Mouse (Mus musculus) MEL (cell line): Measurements from ENCODE around the gene Gm10295. TPM values are rescaled to one million over a fixed set of nuclear protein-coding genes. Genes with fewer than 3 reads are reported as not detected.

Source experiments
- DNase-seq: peaks from one replicate; pipeline ENCODE4 v3.0.0; 2011; ENCODE audit warnings: low read depth, low spot score
- H3K27ac ChIP-seq: 2 replicates; pipeline ENCODE4 v1.5.1; 2012; ENCODE audit warnings: low read depth, mild to moderate bottlenecking, control low read depth, low read length, moderate library complexity; ENCODE audit not compliant: control insufficient read depth
- H3K27me3 ChIP-seq, 2 experiments: fragments of 150-350 bp in 1 of 2; sonication (generic) in 1 of 2; 2 replicates each; pipeline ENCODE4 v1.6.1; 2012; ENCODE audit warnings: low read length in 2 of 2, mild to moderate bottlenecking in 2 of 2, improper control_type of control experiment in 1 of 2, moderate library complexity in 1 of 2; ENCODE audit not compliant: insufficient read depth in 2 of 2, control insufficient read depth in 1 of 2
- H3K36me3 ChIP-seq, 2 experiments: 2 replicates each; pipeline ENCODE4 v1.6.1; 2012 to 2014; ENCODE audit warnings: low read length in 2 of 2, improper control_type of control experiment in 1 of 2, inconsistent platforms in 1 of 2, mild to moderate bottlenecking in 1 of 2; ENCODE audit not compliant: insufficient read depth in 2 of 2, control insufficient read depth in 1 of 2
- H3K4me1 ChIP-seq, 2 experiments: fragments of 150-350 bp in 1 of 2; sonication (generic) in 1 of 2; 2 replicates each; pipeline ENCODE4 v1.6.1; 2012; ENCODE audit warnings: low read length in 2 of 2, improper control_type of control experiment in 1 of 2, mild to moderate bottlenecking in 1 of 2; ENCODE audit not compliant: insufficient read depth in 2 of 2, control insufficient read depth in 1 of 2
- H3K4me3 ChIP-seq, 2 experiments: fragments of 150-350 bp in 1 of 2; sonication (generic) in 1 of 2; 2 replicates each; pipeline ENCODE4 v1.5.1; 2012; ENCODE audit warnings: low read depth in 2 of 2, low read length in 2 of 2, mild to moderate bottlenecking in 2 of 2, moderate library complexity in 2 of 2, control low read depth in 1 of 2, improper control_type of control experiment in 1 of 2; ENCODE audit not compliant: control insufficient read depth in 1 of 2, insufficient read depth in 1 of 2
- H3K79me2 ChIP-seq: 2 replicates; pipeline ENCODE4 v1.6.1; 2012; ENCODE audit warnings: mild to moderate bottlenecking, low read length, moderate library complexity; ENCODE audit not compliant: control insufficient read depth, poor library complexity, insufficient read depth
- H3K9ac ChIP-seq: 2 replicates; pipeline ENCODE4 v1.6.1; 2012; ENCODE audit warnings: low read depth, mild to moderate bottlenecking, control low read depth, low read length, moderate library complexity; ENCODE audit not compliant: control insufficient read depth, poor library complexity, severe bottlenecking
- H3K9me3 ChIP-seq: fragments of 150-350 bp; sonication (generic); replicated peaks from 2 replicates; pipeline ENCODE4 v1.6.1; 2012; ENCODE audit warnings: mild to moderate bottlenecking, low read length, improper control_type of control experiment, moderate library complexity; ENCODE audit not compliant: insufficient read depth
- CHD2 ChIP-seq: IDR thresholded peaks from 2 replicates; pipeline ENCODE4 v1.6.1; 2011; ENCODE audit warnings: low read length, improper control_type of control experiment
- CTCF ChIP-seq, 3 experiments: IDR thresholded peaks in 2 of 3; conservative IDR thresholded peaks in 1 of 3; 2 replicates each; pipeline ENCODE4 v1.5.1; 2011 to 2012; ENCODE audit warnings: low read length in 3 of 3, low read depth in 2 of 3, mild to moderate bottlenecking in 2 of 3, improper control_type of control experiment in 1 of 3, inconsistent platforms in 1 of 3, mixed read lengths in 1 of 3, moderate library complexity in 1 of 3; ENCODE audit not compliant: control insufficient read depth in 1 of 3, insufficient read depth in 1 of 3, poor library complexity in 1 of 3, severe bottlenecking in 1 of 3
- E2F4 ChIP-seq: IDR thresholded peaks from 2 replicates; pipeline ENCODE4 v1.6.1; 2011; ENCODE audit warnings: low read depth, low read length, improper control_type of control experiment, borderline replicate concordance
- ELF1 ChIP-seq: IDR thresholded peaks from 2 replicates; pipeline ENCODE4 v1.6.1; 2014; ENCODE audit warnings: low read depth, mild to moderate bottlenecking, inconsistent platforms, low read length, improper control_type of control experiment, moderate library complexity
- ETS1 ChIP-seq: IDR thresholded peaks from 2 replicates; pipeline ENCODE4 v1.6.1; 2012; ENCODE audit warnings: low read depth, mild to moderate bottlenecking, inconsistent platforms, low read length, improper control_type of control experiment, moderate library complexity
- GABPA ChIP-seq: IDR thresholded peaks from 2 replicates; pipeline ENCODE4 v1.6.1; 2012; ENCODE audit warnings: low read depth, mild to moderate bottlenecking, inconsistent platforms, low read length, improper control_type of control experiment, moderate library complexity
- GATA1 ChIP-seq: IDR thresholded peaks from 2 replicates; pipeline ENCODE4 v1.6.1; 2011; ENCODE audit warnings: low read depth, low read length, improper control_type of control experiment
- HCFC1 ChIP-seq: IDR thresholded peaks from 2 replicates; pipeline ENCODE4 v1.6.1; 2012; ENCODE audit warnings: low read depth, mild to moderate bottlenecking, inconsistent platforms, low read length, improper control_type of control experiment, moderate library complexity
- KAT2A ChIP-seq: conservative IDR thresholded peaks from 2 replicates; pipeline ENCODE4 v1.6.1; 2012; ENCODE audit warnings: low read depth, low read length, improper control_type of control experiment, inconsistent platforms
- MAFK ChIP-seq: IDR thresholded peaks from 2 replicates; pipeline ENCODE4 v1.6.1; 2011; ENCODE audit warnings: low read depth, mild to moderate bottlenecking, low read length, improper control_type of control experiment, borderline replicate concordance
- MAX ChIP-seq: IDR thresholded peaks from 2 replicates; pipeline ENCODE4 v1.6.1; 2011; ENCODE audit warnings: low read length, improper control_type of control experiment
- MEF2A ChIP-seq: IDR thresholded peaks from 2 replicates; pipeline ENCODE4 v1.6.1; 2014; ENCODE audit warnings: low read depth, mild to moderate bottlenecking, inconsistent platforms, low read length, improper control_type of control experiment; ENCODE audit not compliant: poor library complexity, insufficient replicate concordance, severe bottlenecking; ENCODE audit errors: extremely low read depth
- POLR2AphosphoS2 ChIP-seq: IDR thresholded peaks from 2 replicates; pipeline ENCODE4 v1.6.1; 2011; ENCODE audit warnings: low read length, improper control_type of control experiment
- POLR2AphosphoS5 ChIP-seq: IDR thresholded peaks from 2 replicates; pipeline ENCODE4 v1.6.1; 2012; ENCODE audit warnings: low read depth, borderline replicate concordance, mild to moderate bottlenecking, inconsistent platforms, low read length, moderate library complexity, mixed read lengths
- RAD21 ChIP-seq: IDR thresholded peaks from 2 replicates; pipeline ENCODE4 v1.6.1; 2011; ENCODE audit warnings: mild to moderate bottlenecking, low read depth, low read length, improper control_type of control experiment
- SMC3 ChIP-seq: IDR thresholded peaks from 2 replicates; pipeline ENCODE4 v1.6.1; 2011; ENCODE audit warnings: low read depth, low read length, improper control_type of control experiment
- TAL1 ChIP-seq: IDR thresholded peaks from 2 replicates; pipeline ENCODE4 v1.6.1; 2012; ENCODE audit warnings: mild to moderate bottlenecking, inconsistent platforms, low read length, moderate library complexity, mixed read lengths
- TBP ChIP-seq: IDR thresholded peaks from 2 replicates; pipeline ENCODE4 v1.8.0; 2011; ENCODE audit warnings: low read depth, low read length, improper control_type of control experiment
- UBTF ChIP-seq: IDR thresholded peaks from 2 replicates; pipeline ENCODE4 v1.6.1; 2012; ENCODE audit warnings: low read depth, mild to moderate bottlenecking, inconsistent platforms, low read length, improper control_type of control experiment, moderate library complexity, borderline replicate concordance; ENCODE audit not compliant: insufficient read depth
- USF1 ChIP-seq: IDR thresholded peaks from 2 replicates; pipeline ENCODE4 v1.6.1; 2014; ENCODE audit warnings: low read depth, mild to moderate bottlenecking, inconsistent platforms, low read length, improper control_type of control experiment, moderate library complexity
- ZC3H11A ChIP-seq: IDR thresholded peaks from 2 replicates; pipeline ENCODE4 v1.6.1; 2012; ENCODE audit warnings: low read depth, mild to moderate bottlenecking, inconsistent platforms, low read length, improper control_type of control experiment
- ZKSCAN1 ChIP-seq: IDR thresholded peaks from 2 replicates; pipeline ENCODE4 v1.6.1; 2012; ENCODE audit warnings: low read depth, mild to moderate bottlenecking, inconsistent platforms, low read length, improper control_type of control experiment, moderate library complexity
- ZNF384 ChIP-seq: IDR thresholded peaks from 2 replicates; pipeline ENCODE4 v1.6.1; 2012; ENCODE audit warnings: low read depth, mild to moderate bottlenecking, inconsistent platforms, low read length, improper control_type of control experiment
- polyA plus RNA-seq, 2 experiments: library from polyadenylated mRNA; stranded (reverse) in 1 of 2; unstranded in 1 of 2; fragments of >175 nt in 1 of 2; fragments of >200 nt in 1 of 2; gene quantifications; 2 replicates each; pipeline versions ENCODE4 v1.2.1 to v1.2.4; 2012; ENCODE audit warnings: low replicate concordance in 2 of 2, low read depth in 1 of 2; ENCODE audit not compliant: insufficient read length in 2 of 2, insufficient read depth in 1 of 2, missing spikeins in 1 of 2
- total RNA-seq: library from RNA; depleted of rRNA; stranded (reverse); fragments of 300-350 nt; gene quantifications from 2 replicates; pipeline ENCODE4 v1.2.3, GENCODE M21; 2012

Gm10295 gene
- total and polyA plus RNA-seq, 3 experiments, result not detected

DNA sequence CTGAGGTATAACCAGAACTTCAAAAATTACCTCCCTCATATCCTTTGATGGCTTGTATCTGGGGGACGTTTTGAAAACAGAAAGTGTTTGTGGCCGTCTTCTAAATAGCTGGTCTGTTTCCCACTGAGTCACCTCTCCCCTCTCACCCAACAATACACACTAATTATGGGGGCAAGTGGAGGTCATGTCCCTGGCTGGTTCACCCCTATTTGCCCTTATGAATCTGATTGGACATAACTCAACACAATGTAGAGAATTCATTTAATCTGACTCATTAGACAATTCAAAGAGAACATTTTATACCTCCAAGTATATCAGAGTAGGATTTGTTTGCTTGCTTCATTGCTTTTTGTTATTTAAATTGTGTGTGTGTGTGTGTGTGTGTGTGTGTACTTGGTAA, 20.6 kb upstream of the Gm10295 start:
- Histone ChIP-seq H3K9ac (no peak overlapping the region), H3K79me2 (no peaks in the 10 kb centered on the region), H3K4me1 (no peaks in the 10 kb centered on the region), H3K9me3 (no peaks in the 10 kb centered on the region), H3K4me3 (no peak overlapping the region), H3K27ac (no peak overlapping the region), H3K27me3 (no peaks in the 10 kb centered on the region), H3K36me3 (no peaks in the 10 kb centered on the region)
- TF ChIP-seq MAFK (no peak), ZNF384 (no peak), GABPA (no peak), TAL1 (no peak), MEF2A (no peak), RAD21 (no peak)
- no peak for DNase-seq

DNA sequence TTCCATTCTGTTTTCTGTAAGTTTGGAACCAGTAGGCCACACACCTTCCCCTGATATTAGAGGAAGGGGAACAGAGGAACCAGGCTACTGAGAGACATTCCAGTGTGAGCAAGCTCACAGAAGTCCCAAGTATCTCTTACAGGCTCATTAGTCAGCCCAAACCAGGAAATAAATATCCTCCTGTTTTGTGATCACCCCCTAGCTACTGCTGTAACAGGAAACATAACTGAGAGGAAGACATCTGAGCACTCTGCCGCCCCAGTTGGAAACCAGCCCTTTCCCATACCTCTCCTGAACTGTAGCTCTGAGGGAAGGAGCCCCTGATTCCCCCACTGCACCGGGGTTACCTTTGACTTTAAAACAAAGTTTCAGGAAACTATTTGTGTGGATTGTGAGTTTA, 19.5 kb upstream of the Gm10295 start:
- Histone ChIP-seq H3K9me3 (no peaks in the 10 kb centered on the region), H3K4me3 (no peak overlapping the region), H3K9ac (no peak overlapping the region), H3K27ac (no peak overlapping the region), H3K4me1 (no peaks in the 10 kb centered on the region), H3K36me3 (no peaks in the 10 kb centered on the region), H3K79me2 (no peaks in the 10 kb centered on the region), H3K27me3 (no peaks in the 10 kb centered on the region)
- TF ChIP-seq GABPA, result no peak
- TF ChIP-seq POLR2AphosphoS2, result no peak
- no peak for TF ChIP-seq ZKSCAN1
- TF ChIP-seq UBTF, result no peak
- no peak for TF ChIP-seq CHD2
- no peak for TF ChIP-seq SMC3
- no peak for TF ChIP-seq MAX
- no peak for TF ChIP-seq ELF1
- no peak for TF ChIP-seq POLR2AphosphoS5
- no peak for TF ChIP-seq CTCF (IDR thresholded peaks at IDR 0.05 in 2 of 3, conservative IDR thresholded peaks at IDR 0.05 in 1 of 3; ENCODE audit: control insufficient read depth in 1 of 3, insufficient read depth in 1 of 3, low read depth in 2 of 3, low read length in 3 of 3, poor library complexity in 1 of 3, severe bottlenecking in 1 of 3)
- TF ChIP-seq ZNF384, result no peak
- TF ChIP-seq ZC3H11A, result no peak
- no peak for DNase-seq

GRCm38 (mm10) chr7:71370128-71370527, 18.8 kb upstream of the Gm10295 start:
- Histone ChIP-seq H3K9ac (no peak overlapping the region), H3K9me3 (no peaks in the 10 kb centered on the region), H3K36me3 (no peaks in the 10 kb centered on the region), H3K4me3 (no peak overlapping the region), H3K27me3 (no peaks in the 10 kb centered on the region), H3K79me2 (no peaks in the 10 kb centered on the region), H3K4me1 (no peaks in the 10 kb centered on the region), H3K27ac (no peak overlapping the region)
- DNase-seq, result no peak
- no peak for TF ChIP-seq CHD2
- no peak for TF ChIP-seq TBP
- TF ChIP-seq HCFC1, result no peak
- no peak for TF ChIP-seq USF1
- no peak for TF ChIP-seq E2F4
- no peak for TF ChIP-seq ETS1
- no peak for TF ChIP-seq POLR2AphosphoS5
- TF ChIP-seq KAT2A, result no peak
- TF ChIP-seq GATA1, result no peak
- no peak for TF ChIP-seq MAX
- no peak for TF ChIP-seq GABPA
